Mouse (Mus musculus) MN1 (cell line): Measurements from ENCODE around the gene Olfr532.
"Not testable (repeated sequence)": the region's sequence is repeated elsewhere in the genome, so short reads cannot be mapped to it uniquely, and the experiment has no call there.

Source experiments
- DNase-seq: peaks from one replicate; pipeline ENCODE4 v3.0.0-alpha.2; 2016; ENCODE audit warnings: low spot score

Gene Olfr532

DNA sequence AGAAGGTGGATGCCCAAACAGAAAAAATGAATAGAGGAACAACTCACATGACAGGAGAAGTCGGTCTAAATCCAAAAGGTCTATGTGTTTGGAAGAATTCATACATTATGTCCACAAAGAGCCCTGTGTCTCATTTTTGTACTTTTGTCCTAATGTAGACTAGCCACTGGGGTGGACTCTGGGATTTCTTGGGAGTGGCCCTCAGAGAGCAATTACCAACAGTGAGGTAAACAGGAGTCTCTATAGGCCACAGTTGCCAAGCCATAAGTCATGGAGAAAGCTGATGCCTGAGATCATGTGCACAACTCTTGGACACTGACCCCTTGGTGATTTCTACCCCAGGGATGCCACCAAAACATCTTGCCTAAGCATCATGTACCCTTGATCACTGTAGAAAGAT lies at the start of gene Olfr532:
Gene Olfr532, minus strand, starts transcription at position 101 of the 400 bp plus-strand sequence.
- no peak for DNase-seq

DNA sequence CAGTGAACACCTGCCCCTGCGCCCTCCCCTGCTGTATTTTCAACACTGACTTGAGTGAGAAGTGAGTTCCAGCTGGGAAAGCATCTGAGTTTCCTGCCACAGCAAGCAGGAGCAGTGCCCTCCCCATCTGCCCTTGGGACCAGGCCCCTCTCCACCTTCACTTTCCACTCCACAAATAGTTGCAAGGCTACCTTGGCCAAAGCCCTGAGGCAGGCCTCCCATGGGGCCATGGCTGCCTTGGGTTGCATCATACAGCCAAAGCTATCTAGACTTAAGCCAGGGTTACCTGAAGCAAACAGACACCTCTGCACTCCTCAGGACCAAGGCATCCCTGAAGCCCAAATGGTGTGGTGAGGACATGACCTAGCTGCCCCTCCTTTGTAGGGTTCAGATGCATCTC lies 41.6 kb upstream of the Olfr532 start, which contains the start of gene Olfr533:
Gene Olfr533, plus strand, starts transcription at position 301 of the 400 bp plus-strand sequence.
- DNase-seq = not testable (repeated sequence)

GRCm38 (mm10) chr7:140443141-140443540 lies 21.7 kb upstream of the Olfr532 start:
- DNase-seq = no peak

DNA sequence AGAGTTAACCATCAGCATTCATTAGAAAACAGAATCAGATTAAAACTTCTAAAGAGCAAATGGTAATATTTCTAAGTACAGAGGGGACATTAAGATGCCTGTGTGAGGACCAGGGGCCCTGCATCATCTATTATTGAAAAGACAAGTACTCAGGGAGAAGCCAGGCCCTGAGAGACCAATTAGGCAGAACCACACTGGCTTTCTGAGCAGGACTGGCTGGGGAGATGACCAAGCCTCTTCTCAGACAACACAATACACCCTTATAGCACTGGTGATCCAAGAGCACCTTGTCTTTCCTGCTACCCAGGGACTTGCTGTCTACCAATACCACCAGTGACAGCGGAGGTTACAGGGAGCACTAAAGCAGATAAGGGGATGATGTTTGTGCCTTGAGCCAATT lies 18.6 kb downstream of the Olfr532 start, which contains the start of gene Olfr531:
Gene Olfr531, minus strand, starts transcription at position 101 of the 400 bp plus-strand sequence.
- no peak for DNase-seq

GRCm38 (mm10) chr7:140376911-140377310 lies 44.5 kb downstream of the Olfr532 start:
- DNase-seq = no peak

DNA sequence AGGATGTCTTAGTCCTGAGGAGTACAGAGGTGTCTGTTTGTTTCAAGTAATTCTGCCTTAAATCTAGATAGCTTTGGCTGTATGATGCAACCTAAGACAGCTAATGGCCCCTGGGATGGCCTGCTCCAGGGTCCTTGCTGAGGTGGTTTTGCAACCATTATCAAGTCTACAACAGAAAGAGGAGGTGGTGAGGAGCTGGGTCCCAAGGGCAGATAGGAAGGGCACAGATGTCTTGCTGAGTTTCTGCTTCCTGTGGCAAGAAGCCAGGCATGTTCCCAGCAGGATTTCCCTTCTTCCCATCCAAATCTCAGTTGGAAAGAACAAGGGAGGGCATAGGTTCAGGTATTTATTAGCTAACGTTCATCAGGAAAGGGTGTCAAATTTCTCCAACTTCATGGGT lies 45.2 kb downstream of the Olfr532 start, which contains the start of gene Olfr530:
Gene Olfr530, minus strand, starts transcription at position 101 of the 400 bp plus-strand sequence.
- DNase-seq = no peak

GRCm38 (mm10) chr7:140374300-140374699 lies 47.1 kb downstream of the Olfr532 start:
- no peak for DNase-seq
